ENCODE assay signal across 10 mouse cellular contexts in the genomic region with DNA sequence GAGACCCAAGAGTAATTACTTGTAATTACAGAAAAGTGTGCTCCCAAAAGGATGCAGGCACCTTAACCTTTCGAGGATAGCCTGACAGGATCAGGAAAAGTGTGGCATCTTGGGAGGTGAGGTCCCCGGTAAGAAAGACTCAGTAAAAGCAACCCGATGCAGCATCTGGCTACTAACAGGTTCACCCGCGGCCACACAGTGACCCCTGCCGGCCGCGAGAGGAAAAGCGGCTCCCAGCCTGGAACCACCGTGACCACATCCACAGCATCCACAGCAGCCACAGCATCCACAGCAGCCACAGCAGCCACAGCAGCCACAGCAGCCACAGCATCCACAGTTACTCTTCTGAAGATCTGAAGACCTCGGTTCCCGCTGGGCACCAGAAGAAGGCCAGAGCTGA. TPM values are rescaled to one million over a fixed set of nuclear protein-coding genes. Genes with fewer than 3 reads are reported as not detected.
A peak's percentile ranks its signal among the peaks of the same experiment; 100 is the strongest.
DNase-seq lines count a peak whose midpoint lies in the region; ATAC-seq and TF ChIP-seq lines count a peak whose summit lies in the region.
"Had no signal": no experiment of that assay in that cellular context is flagged by ENCODE, and none has a peak within 500 bp of the region (broad histone marks: within the 10 kb centered on the region; RNA-seq: fewer than 3 reads in every experiment).

No protein-coding gene starts in this region.

- no peaks in the 10 kb centered on the region; the same call in 1 of the 2 replicates for H3K27me3 ChIP-seq in heart, adult 2 months (ENCODE audit: control insufficient read depth, insufficient read depth, low read length)
- peaks cover 81% of the 10 kb centered on the region for H3K27me3 ChIP-seq in heart, embryonic 10.5 days (ENCODE audit: insufficient read depth, poor library complexity, severe bottlenecking)
- H3K27me3 ChIP-seq in thymus, adult 2 months (ENCODE audit: control insufficient read depth, insufficient read depth, low read length): no peaks in the 10 kb centered on the region; the same call in 1 of the 2 replicates

- H3K4me3 ChIP-seq in heart, adult 2 months: no peak overlapping the region
- no peak overlapping the region for H3K4me3 ChIP-seq in heart, embryonic 10.5 days
- H3K4me3 ChIP-seq in thymus, adult 2 months (ENCODE audit: control insufficient read depth, insufficient read depth, low read length): no peak overlapping the region
- H3K4me3 ChIP-seq: limb, embryonic 12.5 days; stomach, embryonic 15.5 days had no signal

- intact Hi-C loops in heart, adult 2 months (cut with DNase I): loop anchor here (1.0 to 10.0 kb wide), 3 partner anchors 90 to 350 kb away; no protein-coding TSS in a partner anchor

- H3K36me3 ChIP-seq in heart, adult 2 months (ENCODE audit: control insufficient read depth, insufficient read depth, low read length): no peaks in the 10 kb centered on the region
- H3K36me3 ChIP-seq in heart, embryonic 10.5 days: no peaks in the 10 kb centered on the region
- H3K36me3 ChIP-seq in thymus, adult 2 months (ENCODE audit: control insufficient read depth, insufficient read depth, low read length): no peaks in the 10 kb centered on the region
- H3K36me3 ChIP-seq: limb, embryonic 12.5 days; stomach, embryonic 15.5 days had no signal

- TF ChIP-seq EP300 in heart, adult 2 months (IDR thresholded peaks at IDR 0.05; ENCODE audit: insufficient read depth, low read depth, low read length): no peak

- no peak overlapping the region for H3K27ac ChIP-seq in heart, adult 2 months
- no peak overlapping the region for H3K27ac ChIP-seq in heart, embryonic 10.5 days
- H3K27ac ChIP-seq in thymus, adult 2 months (ENCODE audit: control insufficient read depth, insufficient read depth, low read length): no peak overlapping the region
- H3K27ac ChIP-seq: limb, embryonic 12.5 days; stomach, embryonic 15.5 days had no signal

- H3K4me1 ChIP-seq in heart, adult 2 months (ENCODE audit: control insufficient read depth, insufficient read depth, low read length): no peaks in the 10 kb centered on the region
- no peaks in the 10 kb centered on the region for H3K4me1 ChIP-seq in heart, embryonic 10.5 days
- H3K4me1 ChIP-seq in thymus, adult 2 months (replicated peaks; ENCODE audit: control insufficient read depth, insufficient read depth, low read length): no peaks in the 10 kb centered on the region
- H3K4me1 ChIP-seq: limb, embryonic 12.5 days; stomach, embryonic 15.5 days had no signal

- DNase-seq in heart, adult 2 months: peak; percentile 23 to 61
- no peak for DNase-seq in heart, embryonic 10.5 days (ENCODE audit: low spot score)
- DNase-seq in A20 (ENCODE audit: low read depth, low spot score) (peak; percentile 55), R1 (ENCODE audit: low read depth, low spot score) (peak; percentile 56)
- peak; percentile 70 for DNase-seq in embryo, embryonic 11 days
- DNase-seq in kidney, postnatal 4 days: peak; percentile 73 to 76
- peak; percentile 33 for DNase-seq in thymus, adult 2 months

- TF ChIP-seq CTCF in heart, adult 2 months (IDR thresholded peaks at IDR 0.05): peak; percentile 85
- TF ChIP-seq CTCF in thymus, adult 2 months (IDR thresholded peaks at IDR 0.05; ENCODE audit: borderline replicate concordance, control insufficient read depth, extremely low read depth, insufficient read depth, low read length, poor library complexity): peak; percentile 87

- WGBS in heart, adult 2 months: under 1% methylated on average over 12 of the region's 12 CpGs
- WGBS in heart, embryonic 10.5 days: 3% methylated on average over 12 of the region's 12 CpGs
- 2% methylated on average over 12 of the region's 12 CpGs for WGBS in thymus, adult 2 months

- no peaks in the 10 kb centered on the region for H3K79me2 ChIP-seq in heart, adult 2 months (replicated peaks; ENCODE audit: control insufficient read depth, insufficient read depth, low read length)

- TF ChIP-seq POLR2A in heart, adult 2 months (IDR thresholded peaks at IDR 0.05; ENCODE audit: insufficient read depth, low read depth, low read length): no peak
- no peak for TF ChIP-seq POLR2A in thymus, adult 2 months (IDR thresholded peaks at IDR 0.05; ENCODE audit: control insufficient read depth, extremely low read depth, insufficient read depth, low read length, poor library complexity)

- ATAC-seq in megakaryocyte progenitor cell, adult 5-6 weeks (replicated peaks; ENCODE audit: poor library complexity): peak; percentile 78

- H3K9me3 ChIP-seq in heart, embryonic 10.5 days: no peaks in the 10 kb centered on the region
- H3K9me3 ChIP-seq: limb, embryonic 12.5 days; stomach, embryonic 15.5 days had no signal

- H3K9ac ChIP-seq in heart, adult 2 months (ENCODE audit: low read depth, low read length): no peak overlapping the region
- H3K9ac ChIP-seq: limb, embryonic 12.5 days; stomach, embryonic 15.5 days had no signal

RNA-seq across cellular contexts. Expression of a gene that starts 36.4 kb away (rescaled TPM):
- not detected for total RNA-seq in heart, adult 2 months (2021)
- polyA plus RNA-seq in heart, adult 2 months (2012; rRNA removed): not detected in 2 replicates
- 0.75 TPM in 1 of 2 replicates, not detected in the other for polyA plus RNA-seq in heart, embryonic 10.5 days (2016; fragmentation: Nextera tagmentation; extraction: Ambion mirVana)
- total RNA-seq in megakaryocyte progenitor cell, adult 5-6 weeks (2015): not detected in 2 replicates
- not detected in 2 replicates for total RNA-seq in megakaryocyte progenitor cell, adult 5-6 weeks (2017)
- polyA plus RNA-seq in thymus, adult 2 months (2012; rRNA removed): 0.09 and 0.22 TPM in 2 replicates

RNA-seq across cellular contexts. Expression of a gene that starts 40.8 kb away (rescaled TPM):
- total RNA-seq in heart, adult 2 months (2021): not detected
- polyA plus RNA-seq in heart, adult 2 months (2012; rRNA removed): not detected in 2 replicates
- not detected in 2 replicates for polyA plus RNA-seq in heart, embryonic 10.5 days (2016; fragmentation: Nextera tagmentation; extraction: Ambion mirVana)
- not detected in 2 replicates for total RNA-seq in megakaryocyte progenitor cell, adult 5-6 weeks (2015)
- not detected in 2 replicates for total RNA-seq in megakaryocyte progenitor cell, adult 5-6 weeks (2017)
- 0.40 and 0.59 TPM in 2 replicates for polyA plus RNA-seq in thymus, adult 2 months (2012; rRNA removed)
- polyA plus RNA-seq: limb, embryonic 12.5 days; stomach, embryonic 15.5 days had no signal

RNA-seq across cellular contexts. Expression of a gene that starts 46.8 kb away (rescaled TPM):
- not detected for total RNA-seq in heart, adult 2 months (2021)
- polyA plus RNA-seq in heart, adult 2 months (2012; rRNA removed): not detected in 2 replicates
- polyA plus RNA-seq in heart, embryonic 10.5 days (2016; fragmentation: Nextera tagmentation; extraction: Ambion mirVana): 0.30 TPM in 1 of 2 replicates, not detected in the other
- total RNA-seq in megakaryocyte progenitor cell, adult 5-6 weeks (2015): not detected in 2 replicates
- not detected in 2 replicates for total RNA-seq in megakaryocyte progenitor cell, adult 5-6 weeks (2017)
- polyA plus RNA-seq in thymus, adult 2 months (2012; rRNA removed): 0.09 and 0.20 TPM in 2 replicates

RNA-seq across cellular contexts. Expression of a gene that starts 51.5 kb away (rescaled TPM):
- not detected for total RNA-seq in heart, adult 2 months (2021)
- not detected in 2 replicates for polyA plus RNA-seq in heart, adult 2 months (2012; rRNA removed)
- polyA plus RNA-seq in heart, embryonic 10.5 days (2016; fragmentation: Nextera tagmentation; extraction: Ambion mirVana): 0.11 and 1.3 TPM in 2 replicates
- not detected in 2 replicates for total RNA-seq in megakaryocyte progenitor cell, adult 5-6 weeks (2015)
- total RNA-seq in megakaryocyte progenitor cell, adult 5-6 weeks (2017): not detected in 2 replicates
- 0.09 TPM in 1 of 2 replicates, not detected in the other for polyA plus RNA-seq in thymus, adult 2 months (2012; rRNA removed)

RNA-seq across cellular contexts. Expression of a gene that starts 57.4 kb away (rescaled TPM):
- total RNA-seq in heart, adult 2 months (2021): not detected
- not detected in 2 replicates for polyA plus RNA-seq in heart, adult 2 months (2012; rRNA removed)
- 0.42 and 2.2 TPM in 2 replicates for polyA plus RNA-seq in heart, embryonic 10.5 days (2016; fragmentation: Nextera tagmentation; extraction: Ambion mirVana)
- not detected in 2 replicates for total RNA-seq in megakaryocyte progenitor cell, adult 5-6 weeks (2015)
- total RNA-seq in megakaryocyte progenitor cell, adult 5-6 weeks (2017): 0.30 TPM in 1 of 2 replicates, not detected in the other
- polyA plus RNA-seq in thymus, adult 2 months (2012; rRNA removed): 0.18 and 0.50 TPM in 2 replicates
